In the genomic region with DNA sequence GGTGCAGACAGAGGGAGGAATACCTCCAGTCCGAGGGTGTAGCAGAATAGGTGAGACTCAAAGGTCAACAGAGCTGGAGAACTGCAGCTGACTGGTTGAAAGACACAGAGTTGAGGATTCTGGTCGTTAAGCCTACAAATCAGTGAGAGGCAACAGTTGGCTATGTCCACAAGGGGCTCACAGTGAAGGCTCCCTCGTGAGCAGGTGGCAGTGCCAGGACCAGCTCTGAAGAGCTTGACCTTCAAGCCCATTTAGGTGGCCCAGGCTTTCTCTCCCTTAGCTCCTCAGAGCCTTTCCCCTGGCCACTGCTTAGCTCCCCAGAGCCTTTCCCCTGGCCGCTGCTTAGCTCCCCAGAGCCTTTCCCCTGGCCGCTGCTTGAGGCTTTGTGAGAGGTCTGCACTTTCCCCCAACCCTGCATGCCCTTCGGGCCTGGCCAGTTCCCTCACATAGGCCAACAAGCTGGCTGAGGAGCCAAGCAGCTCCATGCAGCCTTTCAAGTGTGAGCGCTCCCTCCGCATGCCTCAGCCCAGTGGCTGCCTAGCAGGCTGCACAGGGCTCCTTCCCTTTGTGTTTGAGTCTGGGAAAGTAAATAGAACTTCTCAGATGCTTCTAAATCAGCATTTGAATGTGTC, we compare ENCODE assay signal across 10 mouse cellular contexts.
DNase-seq lines count a peak whose midpoint lies in the region; ATAC-seq lines count a peak whose summit lies in the region.
"Had no signal": no experiment of that assay in that cellular context is flagged by ENCODE, and none has a peak within 500 bp of the region (broad histone marks: within the 10 kb centered on the region; RNA-seq: fewer than 3 reads in every experiment).

No protein-coding gene starts in this region.

- intact Hi-C loops in left cerebral cortex, postnatal 4 days (cut with DNase I): loop anchor here (5.0 kb wide), 1 partner anchor 779 kb away; a partner anchor contains a TSS
- intact Hi-C loops in left cerebral cortex, postnatal 36 days (cut with DNase I): loop anchor here (10.0 kb wide), 1 partner anchor 232 kb away; no protein-coding TSS in a partner anchor

- peak; percentile 26 for DNase-seq in left cerebral cortex, postnatal 4 days
- DNase-seq in left cerebral cortex, postnatal 36 days (ENCODE audit: low spot score in 2 of 2): no peak
- peak; percentile 65 for DNase-seq in forebrain, embryonic 14.5 days (ENCODE audit: low spot score)
- no peak for DNase-seq in cerebellum, adult 11 months
- DNase-seq in urinary bladder, postnatal 10 days (ENCODE audit: low spot score): no peak
- DNase-seq: cerebellum, adult 8-10 months; kidney, adult 11 months; thymus, postnatal 14 days had no signal

- no peak overlapping the region for H3K4me2 ChIP-seq in forebrain, embryonic 14.5 days (ENCODE audit: low read length)
- no peak overlapping the region for H3K4me2 ChIP-seq in hindbrain, embryonic 16.5 days (ENCODE audit: low read length)
- no peak overlapping the region for H3K4me2 ChIP-seq in neural tube, embryonic 13.5 days

- H3K36me3 ChIP-seq in forebrain, embryonic 14.5 days (ENCODE audit: control insufficient read depth, insufficient read depth, low read length): peaks cover 3% of the 10 kb centered on the region; the same call in 1 of the 2 replicates
- peaks cover 8% of the 10 kb centered on the region; the same call in 1 of the 2 replicates for H3K36me3 ChIP-seq in hindbrain, embryonic 16.5 days (ENCODE audit: control insufficient read depth, insufficient read depth, low read length)
- H3K36me3 ChIP-seq in neural tube, embryonic 13.5 days: peaks cover 12% of the 10 kb centered on the region; the same call in 1 of the 2 replicates

- peaks cover 10% of the 10 kb centered on the region for H3K4me1 ChIP-seq in forebrain, embryonic 14.5 days (ENCODE audit: control insufficient read depth, insufficient read depth, low read length)
- H3K4me1 ChIP-seq in hindbrain, embryonic 16.5 days (ENCODE audit: control insufficient read depth, insufficient read depth, low read depth, low read length): no peaks in the 10 kb centered on the region
- H3K4me1 ChIP-seq in neural tube, embryonic 13.5 days (replicated peaks): peaks cover 17% of the 10 kb centered on the region

- peak overlapping the region; percentile 5; the same call in 1 of the 2 replicates for H3K9ac ChIP-seq in forebrain, embryonic 14.5 days (ENCODE audit: low read length)
- H3K9ac ChIP-seq in hindbrain, embryonic 16.5 days (ENCODE audit: low read depth, low read length): no peak overlapping the region
- H3K9ac ChIP-seq in neural tube, embryonic 13.5 days: no peak overlapping the region

- peak; percentile 61 for ATAC-seq in forebrain, embryonic 14.5 days
- peak; percentile 90 for ATAC-seq in hindbrain, embryonic 16.5 days
- peak; percentile 60; the same call in 1 of the 2 replicates for ATAC-seq in neural tube, embryonic 13.5 days (ENCODE audit: low read depth)

- 12% methylated on average over 8 of the region's 8 CpGs for WGBS in forebrain, embryonic 14.5 days
- WGBS in hindbrain, embryonic 16.5 days: 33% methylated on average over 8 of the region's 8 CpGs
- 21% methylated on average over 8 of the region's 8 CpGs for WGBS in neural tube, embryonic 13.5 days

- no peaks in the 10 kb centered on the region for H3K27me3 ChIP-seq in forebrain, embryonic 14.5 days (replicated peaks; ENCODE audit: control insufficient read depth, insufficient read depth, low read length)
- no peaks in the 10 kb centered on the region for H3K27me3 ChIP-seq in hindbrain, embryonic 16.5 days (replicated peaks; ENCODE audit: control insufficient read depth, insufficient read depth, low read length)
- H3K27me3 ChIP-seq in neural tube, embryonic 13.5 days: no peaks in the 10 kb centered on the region

- H3K9me3 ChIP-seq in forebrain, embryonic 14.5 days (replicated peaks; ENCODE audit: control insufficient read depth, low read length): no peaks in the 10 kb centered on the region
- H3K9me3 ChIP-seq in hindbrain, embryonic 16.5 days (ENCODE audit: control insufficient read depth, low read length): no peaks in the 10 kb centered on the region
- H3K9me3 ChIP-seq in neural tube, embryonic 13.5 days: no peaks in the 10 kb centered on the region

- H3K4me3 ChIP-seq in forebrain, embryonic 14.5 days (ENCODE audit: low read depth, low read length): no peak overlapping the region
- H3K4me3 ChIP-seq in hindbrain, embryonic 16.5 days (ENCODE audit: low read length): no peak overlapping the region
- H3K4me3 ChIP-seq in neural tube, embryonic 13.5 days: no peak overlapping the region

- peak overlapping the region; percentile 33; the same call in 1 of the 2 replicates for H3K27ac ChIP-seq in forebrain, embryonic 14.5 days (ENCODE audit: low read depth, low read length)
- no peak overlapping the region for H3K27ac ChIP-seq in hindbrain, embryonic 16.5 days (ENCODE audit: low read depth, low read length)
- H3K27ac ChIP-seq in neural tube, embryonic 13.5 days (replicated peaks): peak overlapping the region; percentile 52; the same call in 1 of the 2 replicates

Comparison
In these comparisons a context has a peak if more than half of its experiments do, and no peak if none do; other contexts are left out.
1. DNase-seq: peak in left cerebral cortex, postnatal 4 days (single experiment) and forebrain, embryonic 14.5 days (single experiment); none in left cerebral cortex, postnatal 36 days (0 of 2), cerebellum, adult 11 months (single experiment) and urinary bladder, postnatal 10 days (single experiment).
2. Peak in every context shown above with its lines, with median percentiles within 50 percentile points of each other: ATAC-seq.